Mouse (Mus musculus): ENCODE data around the gene Rasgrf1.

DNA sequence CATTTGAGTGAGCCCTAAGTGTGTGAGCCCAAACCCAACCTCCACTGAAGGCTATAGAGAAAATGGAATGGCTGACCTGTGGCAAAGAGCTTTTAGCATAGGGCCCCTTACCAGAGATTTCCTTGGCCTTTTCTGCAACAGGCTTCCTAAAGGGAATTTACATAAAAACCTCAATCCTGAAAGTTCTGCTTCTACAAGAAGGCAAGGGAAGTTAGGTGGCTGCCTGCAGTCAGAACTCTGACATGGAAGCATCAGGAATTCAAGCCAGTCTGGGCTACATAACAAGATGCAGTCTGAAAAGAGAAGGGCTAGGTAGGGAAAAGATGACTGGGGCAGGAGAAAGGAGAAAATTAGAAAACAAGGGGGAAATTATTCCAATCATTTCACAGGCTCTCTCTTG, 1.8 kb upstream of the Rasgrf1 start:
- TF ChIP-seq HCFC1 (IDR thresholded peaks at IDR 0.05; ENCODE audit: borderline replicate concordance, insufficient read depth, low read length) (no peak), CHD2 (IDR thresholded peaks at IDR 0.05; ENCODE audit: low read depth, low read length) (no peak), ZC3H11A (IDR thresholded peaks at IDR 0.05; ENCODE audit: borderline replicate concordance, low read depth, low read length) (no peak)
